Mouse (Mus musculus): ENCODE measurements at regions not wholly inside any gene's neighbourhood (a gene's known extent, or its start where the extent isn't known, plus 50 kb on each side); places are given as distances from the start of the nearest gene placed in this dataset.
"Not testable (repeated sequence)": the region's sequence is repeated elsewhere in the genome, so short reads cannot be mapped to it uniquely, and the experiment has no call there.

DNA sequence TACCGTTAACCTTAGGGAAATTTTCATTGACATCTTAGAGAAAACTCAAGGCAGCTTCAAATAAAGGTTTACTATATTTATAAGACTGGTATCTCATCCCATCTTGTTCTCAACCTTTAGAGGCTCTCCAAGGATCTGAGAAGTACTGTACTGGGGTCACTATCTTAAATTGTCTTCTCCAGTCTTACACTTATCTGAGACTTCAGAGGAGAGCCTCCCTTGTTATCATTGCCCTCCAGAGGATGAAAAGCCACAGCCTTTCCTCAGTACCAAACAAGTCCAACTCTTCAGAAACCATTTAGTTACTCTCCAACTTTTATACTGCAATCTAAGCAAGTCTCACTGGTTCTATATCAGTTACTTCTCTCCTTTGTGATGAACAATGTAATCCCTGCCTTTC is 376.3 kb downstream of the Fbxo8 start:
- ATAC-seq (ENCODE audit: low TSS enrichment), result no peak

DNA sequence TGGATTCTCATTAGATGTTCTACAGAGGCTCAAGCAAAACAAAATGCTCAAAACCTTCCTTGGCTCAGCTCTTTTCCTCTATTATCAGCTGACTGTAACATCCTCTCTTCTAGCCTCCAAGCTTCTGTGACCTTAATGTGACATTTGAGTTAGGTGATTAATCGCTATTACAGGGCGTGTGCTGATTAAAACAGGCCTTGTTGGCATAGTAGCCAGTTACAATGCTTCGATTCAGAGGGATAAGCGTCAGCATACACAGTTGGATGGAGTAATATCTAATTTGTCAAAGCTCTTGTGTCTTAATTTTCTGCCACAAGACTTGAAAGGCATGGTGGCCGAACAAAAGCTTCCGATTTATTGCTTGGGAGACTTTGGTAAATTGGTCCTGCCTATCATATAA is 378.2 kb downstream of the Fbxo8 start:
- ATAC-seq (ENCODE audit: low TSS enrichment), result no peak

DNA sequence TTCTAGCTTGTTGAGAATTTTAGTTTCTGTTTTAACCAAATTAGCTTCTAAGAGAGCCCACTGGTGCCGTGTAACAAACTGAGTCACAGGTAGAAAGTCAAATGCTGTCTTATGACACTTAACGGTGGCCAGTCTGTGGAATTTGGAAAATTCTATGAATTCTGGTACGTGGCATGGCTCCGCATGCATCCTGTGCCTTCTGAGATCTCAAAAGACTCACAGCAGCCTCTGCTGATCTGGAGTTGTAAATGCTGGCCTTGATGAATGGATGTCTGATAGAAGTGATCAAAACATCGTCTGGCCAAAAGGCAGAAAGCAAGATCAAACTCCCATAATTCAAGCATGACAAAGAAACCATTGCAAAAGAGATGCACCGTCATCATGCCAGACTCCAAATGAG is 381.5 kb downstream of the Fbxo8 start:
- no peak for ATAC-seq (ENCODE audit: low TSS enrichment)

DNA sequence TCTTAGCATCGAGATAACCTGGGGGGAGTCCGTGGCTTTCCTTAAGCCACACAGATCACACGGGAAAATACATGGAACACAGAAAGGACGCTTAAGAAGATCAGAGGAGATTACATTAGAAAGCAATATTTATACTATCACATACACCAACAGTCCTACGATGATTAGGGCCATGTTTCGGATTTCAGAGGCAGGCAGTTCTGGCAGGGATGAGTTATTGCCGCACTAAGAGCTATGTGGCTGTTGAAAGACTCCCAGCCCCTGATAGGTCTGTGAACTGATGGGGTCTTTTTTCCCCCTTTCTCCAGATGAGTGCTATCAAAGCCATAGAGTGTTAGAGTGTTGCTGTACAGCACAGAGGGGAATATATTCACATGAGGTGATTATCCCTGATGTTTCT is 358.6 kb upstream of the Hand2 start:
- ATAC-seq (ENCODE audit: low TSS enrichment), result no peak

DNA sequence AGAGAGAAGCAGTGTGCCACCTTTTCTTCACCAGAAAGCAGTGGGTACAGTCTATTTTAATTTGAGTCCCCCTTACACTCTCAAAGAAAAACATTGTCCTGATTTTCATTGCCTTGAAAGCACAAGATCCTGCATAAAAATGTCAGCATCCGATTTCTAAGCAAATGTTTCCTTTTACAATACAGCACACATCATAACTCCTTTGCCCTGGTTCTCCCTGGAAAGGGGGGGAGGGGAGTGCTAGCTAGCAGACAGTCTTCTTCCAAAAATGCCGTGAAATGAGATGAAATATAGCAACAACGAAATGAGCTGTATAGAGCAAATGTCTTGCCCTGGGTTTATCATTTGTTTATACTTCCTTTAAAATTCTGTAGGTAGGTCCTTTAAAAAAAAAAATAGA is 350.5 kb upstream of the Hand2 start:
- ATAC-seq (ENCODE audit: low TSS enrichment), result no peak

DNA sequence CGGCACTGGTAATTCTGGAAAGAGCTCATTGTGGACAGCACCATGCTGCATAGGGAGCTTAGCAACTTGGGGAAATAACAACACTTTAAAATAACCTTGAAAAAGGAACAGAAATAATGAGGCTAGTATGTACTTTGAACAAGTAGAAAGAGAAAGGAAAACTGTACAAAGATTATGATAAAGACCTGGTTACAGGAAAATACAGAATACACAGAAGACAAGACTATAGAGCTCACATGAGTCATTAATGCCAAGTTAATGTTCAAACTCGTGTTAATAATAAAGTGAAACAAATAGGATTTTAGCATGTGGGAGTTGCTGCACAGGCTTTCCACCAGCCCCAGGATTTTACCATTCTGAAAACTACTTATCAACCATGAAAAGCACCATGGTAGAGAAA is 341.8 kb upstream of the Hand2 start:
- ATAC-seq (ENCODE audit: low TSS enrichment), result no peak

DNA sequence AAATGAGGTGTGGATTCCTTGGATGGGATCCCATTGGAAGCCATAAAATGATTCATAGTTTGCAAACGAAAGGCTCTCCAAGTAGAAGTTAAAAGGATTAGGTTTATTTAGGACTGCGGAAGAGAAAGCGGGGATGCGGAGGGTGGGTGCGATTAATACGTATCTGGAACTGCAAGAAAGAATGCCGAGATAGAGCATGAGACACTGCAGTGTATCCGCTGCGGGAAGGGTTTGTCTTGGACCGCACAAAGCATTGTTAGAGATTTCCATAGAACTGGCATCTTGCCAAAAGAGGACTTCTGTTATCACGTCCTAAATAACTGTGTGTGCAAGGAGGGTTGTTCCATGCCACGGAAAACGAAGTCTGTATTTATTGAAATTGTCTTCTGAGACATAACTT is 341.4 kb upstream of the Hand2 start:
- no peak for ATAC-seq (ENCODE audit: low TSS enrichment)

DNA sequence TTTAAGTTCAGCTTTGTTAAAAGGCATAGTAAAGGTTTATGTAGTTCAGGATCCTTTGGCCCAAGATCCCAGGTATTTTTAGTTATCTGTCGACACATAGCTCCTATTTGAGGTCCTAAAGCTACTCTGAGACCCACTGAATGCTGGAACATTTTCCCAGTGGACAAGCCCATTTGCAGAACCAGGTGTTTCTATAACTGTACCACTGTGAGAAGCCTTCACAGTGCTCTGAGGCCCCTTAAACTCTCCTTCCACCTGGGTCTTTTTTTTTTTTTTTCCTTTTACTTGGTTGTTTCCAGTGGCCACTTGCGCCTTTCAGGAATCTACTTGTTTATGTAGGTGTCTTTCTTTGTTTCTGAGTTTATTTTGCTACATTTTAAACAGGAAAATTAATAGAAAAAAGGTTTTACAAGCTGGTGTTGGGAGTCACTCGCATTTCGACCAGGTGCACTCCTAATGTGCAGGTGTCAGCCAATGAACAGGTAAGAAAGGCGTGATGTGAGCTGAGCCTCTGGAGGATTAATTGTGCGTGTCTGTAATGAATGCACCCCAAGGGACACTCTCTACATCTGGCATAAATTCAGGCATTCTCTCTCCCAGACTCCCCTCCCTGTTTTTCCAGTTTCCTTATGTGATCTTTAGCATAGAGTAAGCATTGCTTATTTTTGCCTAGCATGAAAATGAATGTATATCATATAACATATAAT is 310.3 kb upstream of the Hand2 start:
- no peak for ATAC-seq (ENCODE audit: low TSS enrichment)

DNA sequence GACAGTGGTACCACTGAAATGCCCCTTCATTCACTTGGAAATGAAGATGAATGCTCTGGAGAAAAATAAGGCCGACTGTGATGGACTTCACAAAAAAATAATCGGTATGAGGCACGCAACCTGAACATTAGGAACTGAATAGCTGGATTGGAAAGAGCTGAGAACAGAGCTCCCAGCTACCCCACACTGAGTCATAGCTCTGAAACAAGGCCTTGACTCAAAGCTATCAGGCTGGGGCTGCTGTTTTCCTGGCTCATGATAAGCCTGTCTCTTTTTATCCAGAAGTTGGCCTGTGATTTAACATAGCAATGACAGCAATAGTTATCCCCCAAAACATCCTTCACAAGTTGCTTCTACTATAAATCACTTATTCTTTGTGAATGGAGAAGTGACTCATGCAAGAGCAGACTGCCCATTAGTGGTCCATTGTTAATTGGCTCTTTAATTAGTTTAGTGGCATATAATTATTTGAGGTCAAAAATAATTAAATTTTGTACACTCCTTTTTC is 306.9 kb upstream of the Hand2 start:
- peak; percentile 74; the same call in 1 of the 2 replicates for ATAC-seq (ENCODE audit: low TSS enrichment)

DNA sequence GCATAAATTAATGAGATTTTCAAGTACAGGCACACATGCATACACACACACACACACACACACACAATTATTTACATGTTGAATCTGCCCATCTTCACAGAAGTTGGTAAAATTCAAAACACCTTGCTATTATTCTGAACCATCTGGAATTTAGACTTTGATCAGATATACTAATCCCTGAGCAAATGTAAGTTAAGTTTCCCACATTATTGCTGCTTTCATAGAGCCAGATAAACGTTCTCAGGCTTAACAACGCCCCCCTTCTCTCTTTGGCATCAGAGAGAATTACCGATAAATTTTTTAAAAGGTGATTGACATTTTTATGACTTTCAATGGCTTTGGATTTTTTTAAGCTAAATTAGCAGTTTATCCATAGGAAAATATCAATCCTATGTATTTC is 304.5 kb upstream of the Hand2 start:
- ATAC-seq (ENCODE audit: low TSS enrichment), result no peak

DNA sequence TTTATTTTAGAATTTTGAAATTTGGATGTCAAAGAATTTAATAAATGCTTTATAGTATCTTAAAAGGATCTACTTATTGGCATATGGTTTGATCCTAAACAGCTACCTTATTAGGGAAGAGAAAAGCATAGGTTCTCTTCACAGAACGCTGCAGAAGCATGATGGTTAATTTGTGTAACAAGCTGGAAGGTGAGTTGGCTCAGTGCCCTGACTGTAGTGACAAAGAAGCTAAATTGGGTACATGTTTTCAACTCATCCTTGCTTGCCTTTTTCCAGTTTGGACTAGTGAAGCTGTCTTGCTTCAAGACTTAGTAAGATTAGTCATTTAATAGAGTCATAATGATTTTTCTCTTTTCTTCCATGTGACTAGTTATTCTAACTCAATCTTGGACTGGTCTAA is 292.7 kb upstream of the Hand2 start:
- not testable (repeated sequence) for ATAC-seq (ENCODE audit: low TSS enrichment)

DNA sequence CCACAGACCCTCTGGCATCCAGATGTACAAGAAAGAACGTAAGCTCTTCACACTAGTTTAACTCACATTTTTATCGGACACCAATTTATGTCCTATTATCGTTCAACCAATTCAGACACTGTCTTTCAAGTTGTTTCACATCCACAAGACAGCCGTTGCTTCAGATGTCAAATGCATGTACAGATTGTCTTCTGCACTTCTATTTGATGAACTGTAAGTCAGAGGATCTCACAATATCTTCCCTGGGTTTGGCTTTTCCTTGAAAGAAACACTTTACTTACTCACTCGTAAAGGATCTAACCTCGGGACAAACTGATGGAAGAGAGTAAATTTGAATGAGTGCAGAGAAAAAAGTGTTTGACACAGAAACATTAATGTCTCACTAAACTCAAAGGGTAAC is 272.3 kb upstream of the Hand2 start:
- ATAC-seq (ENCODE audit: low TSS enrichment), result no peak

DNA sequence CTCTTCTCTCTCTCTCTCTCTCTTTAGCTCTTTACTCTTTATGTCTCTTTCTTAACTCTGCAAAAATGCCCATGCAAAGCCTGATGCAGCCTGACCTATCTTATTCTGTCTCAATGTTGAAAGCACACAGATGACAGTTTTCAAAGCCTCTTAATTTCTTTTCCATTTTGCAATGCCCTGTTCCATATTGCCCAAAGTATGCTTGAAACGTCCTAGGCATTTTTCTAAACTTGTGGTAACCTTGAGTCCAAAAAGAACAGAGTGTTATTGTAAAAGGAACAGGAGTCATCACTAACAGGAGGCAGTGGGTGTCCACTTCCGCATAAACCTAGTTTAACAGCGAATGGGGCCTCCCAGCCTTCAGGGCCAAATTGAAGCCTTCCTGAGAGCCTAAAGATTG is 271.9 kb upstream of the Hand2 start:
- ATAC-seq (ENCODE audit: low TSS enrichment), result no peak

DNA sequence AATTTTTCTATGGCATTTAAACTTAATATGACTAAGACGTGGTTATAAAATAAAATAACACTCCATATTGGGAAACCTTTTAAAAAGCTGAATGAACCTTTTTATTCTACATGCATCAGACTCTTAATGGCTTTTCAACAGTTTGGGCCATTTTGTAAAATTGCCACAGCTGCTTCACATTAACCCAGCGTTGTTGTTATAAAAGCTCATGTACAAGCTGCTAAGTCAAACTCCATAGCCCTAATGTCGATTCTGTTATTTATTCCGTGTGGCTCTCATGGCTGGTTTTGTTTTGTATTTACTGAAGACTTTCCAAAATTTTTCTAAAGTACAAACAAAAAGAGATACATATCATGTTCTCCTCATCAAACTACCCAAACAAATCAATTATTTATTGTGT is 268.1 kb upstream of the Hand2 start:
- ATAC-seq (ENCODE audit: low TSS enrichment), result no peak

DNA sequence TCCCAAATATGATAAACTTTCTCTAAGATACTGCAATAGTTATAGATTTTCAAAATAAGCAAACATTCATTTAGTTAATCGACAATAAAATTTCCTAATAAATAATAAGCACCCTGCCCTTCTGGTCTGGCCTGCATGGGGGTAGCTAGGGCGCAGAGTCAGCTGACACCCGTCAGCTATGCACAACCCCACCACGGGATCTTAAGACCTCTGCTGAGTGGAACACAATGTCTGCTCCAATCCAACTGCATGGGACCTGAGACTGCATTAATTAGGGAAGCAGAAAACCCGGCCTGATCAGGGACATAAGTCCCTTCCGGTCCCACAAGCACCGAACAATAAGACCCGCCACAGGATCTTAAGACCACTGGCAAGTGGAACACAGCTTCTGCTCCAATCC is 243.8 kb upstream of the Hand2 start:
- no peak for ATAC-seq (ENCODE audit: low TSS enrichment)

DNA sequence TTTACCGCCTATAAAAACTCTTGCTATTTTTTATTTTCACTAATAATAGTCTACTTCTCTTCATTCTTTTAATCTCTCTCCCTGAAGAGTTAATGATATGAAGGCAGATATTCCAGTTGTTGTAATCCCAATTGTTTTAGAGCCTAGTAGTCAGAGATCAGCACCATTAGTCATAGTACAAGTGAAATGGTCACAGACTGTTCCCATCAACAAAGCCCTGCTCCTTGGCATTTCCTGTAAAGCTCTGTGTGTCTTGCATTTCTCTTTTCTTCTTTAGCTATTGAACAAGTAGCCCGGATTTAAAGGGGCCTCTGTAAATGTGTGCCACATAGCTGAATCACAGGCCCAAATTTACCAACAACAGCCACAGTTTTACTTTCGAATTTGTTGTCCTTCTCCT is 234.0 kb upstream of the Hand2 start:
- no peak for ATAC-seq (ENCODE audit: low TSS enrichment)

DNA sequence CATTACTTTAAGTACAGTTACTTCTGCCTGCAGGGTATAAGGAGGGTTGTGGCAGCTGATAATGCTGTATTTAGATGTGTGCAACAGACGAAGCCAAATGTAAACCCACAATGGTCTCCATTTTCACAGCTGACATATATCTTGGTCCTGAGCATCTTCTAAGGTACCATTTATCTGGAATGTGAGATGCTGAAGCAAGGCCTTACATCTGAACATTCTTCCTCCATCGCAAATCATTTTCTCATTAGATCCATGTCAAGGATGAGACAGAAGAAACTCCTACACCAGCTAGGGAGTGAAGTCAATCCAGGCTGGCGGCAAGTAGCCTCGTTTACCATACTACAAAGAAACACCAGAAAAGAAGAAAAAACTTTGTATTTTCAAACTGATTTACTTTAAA is 228.4 kb upstream of the Hand2 start:
- no peak for ATAC-seq (ENCODE audit: low TSS enrichment)

DNA sequence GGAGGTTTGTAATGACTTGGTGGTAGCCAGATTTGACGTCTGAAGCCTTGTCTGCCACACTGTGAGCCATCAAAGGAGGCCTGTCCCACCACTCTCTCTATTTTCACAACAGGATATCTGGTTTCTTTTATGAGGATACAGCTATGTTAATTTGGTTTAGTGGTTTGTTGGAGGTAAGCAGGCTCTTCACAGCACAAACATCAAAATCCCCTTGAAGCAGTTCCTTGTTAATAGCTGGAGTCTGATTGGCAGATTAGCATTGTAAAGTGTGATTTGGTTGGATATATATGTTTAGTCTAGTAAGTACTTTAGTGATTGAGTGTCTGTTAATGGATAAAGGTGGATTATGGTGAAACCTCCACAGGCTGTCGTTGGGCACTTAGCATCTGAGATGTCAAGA is 225.6 kb upstream of the Hand2 start:
- no peak for ATAC-seq (ENCODE audit: low TSS enrichment)

DNA sequence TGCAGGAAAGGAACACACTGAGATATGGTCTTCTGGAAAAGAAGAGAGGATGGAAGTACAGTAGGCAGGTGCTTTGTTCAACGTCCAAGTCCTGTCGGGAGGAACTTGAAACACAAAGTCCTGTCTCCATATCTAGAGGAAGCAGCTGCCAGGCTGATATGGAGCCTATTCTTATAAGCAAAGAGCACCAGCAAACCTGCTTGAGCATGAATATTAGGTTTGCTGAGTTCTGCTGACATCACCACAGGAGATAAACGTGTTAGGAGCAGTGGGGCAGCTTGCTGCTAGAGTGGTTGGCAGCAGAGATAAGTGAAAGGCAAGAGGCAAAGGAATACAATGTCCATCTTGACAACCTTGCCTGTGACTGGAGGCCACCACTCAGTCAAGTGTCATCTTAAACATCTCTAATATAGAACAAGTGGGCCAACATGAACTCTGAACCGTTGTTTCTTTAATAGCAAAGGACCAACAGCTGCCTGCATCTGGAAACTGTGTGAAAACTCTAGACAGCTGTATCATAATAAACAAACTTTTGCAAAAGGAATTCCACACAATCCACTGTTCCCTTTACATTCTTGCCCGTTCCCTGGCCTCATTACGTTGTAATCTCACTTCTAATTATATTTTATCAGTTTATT is 209.9 kb upstream of the Hand2 start:
- ATAC-seq (ENCODE audit: low TSS enrichment), result not testable (repeated sequence)

DNA sequence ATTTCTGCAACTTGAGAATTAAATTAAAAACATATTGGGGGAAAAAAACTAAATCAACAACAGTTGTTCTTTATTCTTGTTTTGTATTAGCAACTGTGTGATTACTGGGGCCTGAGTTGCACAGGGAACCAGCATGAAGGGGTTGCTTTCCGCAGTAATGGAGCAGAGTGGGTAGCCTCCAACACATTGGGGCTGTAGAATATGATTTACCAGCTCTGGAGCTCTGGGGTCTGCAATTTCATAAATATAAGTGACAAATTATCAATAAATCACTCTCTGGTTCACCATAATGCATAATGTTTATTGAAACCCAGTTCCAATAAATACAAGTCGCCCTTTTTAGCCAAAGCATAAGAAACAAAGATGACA is 209.4 kb upstream of the Hand2 start:
- no peak for ATAC-seq (ENCODE audit: low TSS enrichment)

DNA sequence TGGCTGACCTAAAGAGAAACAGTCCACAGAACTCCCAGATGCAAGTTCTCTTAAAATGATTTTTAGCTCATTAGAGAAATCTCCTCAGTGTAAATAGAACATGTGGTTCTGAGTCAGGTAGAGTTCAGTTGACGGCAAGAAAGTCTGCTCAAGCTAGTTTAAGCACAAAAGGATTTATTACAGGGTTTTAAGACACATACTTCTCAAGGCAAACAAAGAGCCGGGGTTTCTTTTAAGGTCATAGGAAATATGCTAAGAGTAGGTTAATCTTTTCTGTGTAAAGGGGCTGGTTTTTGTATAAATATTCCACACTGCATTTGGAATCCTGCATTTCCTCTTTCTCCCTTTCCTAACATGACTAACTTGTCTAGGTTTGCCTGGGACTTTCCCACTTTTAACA is 206.9 kb upstream of the Hand2 start:
- ATAC-seq (ENCODE audit: low TSS enrichment), result no peak

DNA sequence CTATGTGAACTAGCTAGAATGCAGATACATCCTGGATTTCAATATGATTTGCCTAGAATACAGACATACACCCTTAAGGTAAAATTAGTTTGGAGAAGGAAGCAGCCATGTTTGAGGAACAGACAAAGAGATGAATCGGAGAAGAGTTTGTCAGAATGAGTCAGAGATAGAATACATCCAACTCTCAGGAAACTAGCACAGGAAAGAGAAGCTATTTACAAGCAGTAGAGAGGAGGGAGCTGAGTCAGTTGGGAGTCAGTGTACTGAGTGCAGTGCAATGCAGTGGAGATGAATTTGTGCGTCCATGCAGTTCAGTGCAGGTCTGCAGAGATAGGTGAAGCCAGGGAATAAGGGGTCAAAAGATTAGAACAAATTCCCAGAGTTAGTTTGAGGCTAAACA is 205.5 kb upstream of the Hand2 start:
- ATAC-seq (ENCODE audit: low TSS enrichment), result peak; percentile 94

DNA sequence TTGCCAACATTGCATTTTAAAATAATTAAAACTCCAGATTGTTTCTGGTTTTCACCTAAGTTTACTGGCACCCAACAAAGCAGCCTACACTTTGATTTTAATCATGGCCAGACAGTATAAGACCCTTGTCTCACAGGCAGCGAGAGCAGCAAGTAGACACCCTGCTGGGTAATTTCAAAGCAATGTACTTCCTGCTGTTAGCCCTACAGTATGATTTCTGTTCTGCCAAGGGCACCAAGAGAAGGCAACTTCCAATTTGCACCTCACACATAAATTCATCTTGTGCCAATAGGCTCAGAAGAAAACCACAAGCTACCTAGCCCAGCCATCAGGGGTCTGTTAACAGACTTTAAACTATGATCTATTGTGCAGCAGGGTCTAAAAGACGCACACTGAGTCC is 186.7 kb upstream of the Hand2 start:
- ATAC-seq (ENCODE audit: low TSS enrichment), result no peak

DNA sequence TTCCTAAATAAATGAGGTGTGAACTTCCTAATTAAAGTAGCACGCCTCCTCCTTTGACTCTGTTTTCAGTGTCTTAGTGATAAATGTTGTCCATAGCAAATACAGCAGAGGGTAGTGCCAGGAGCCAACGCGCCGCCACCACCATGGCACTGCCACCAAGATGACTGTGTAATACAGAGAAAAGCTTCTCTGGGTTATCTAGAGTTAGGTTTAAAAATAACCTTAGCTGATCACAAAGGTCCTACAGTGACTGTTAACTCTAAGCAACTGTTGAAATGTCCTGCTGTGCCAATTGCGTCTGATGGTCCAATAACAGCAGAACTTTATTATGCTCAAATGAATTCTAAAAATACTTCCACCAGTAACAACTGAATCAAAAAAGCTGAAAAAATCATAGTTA is 186.1 kb upstream of the Hand2 start:
- no peak for ATAC-seq (ENCODE audit: low TSS enrichment)

Measured in frontal cortex, adult (tissue).